Mouse (Mus musculus) 3T3-L1 (cell line): ENCODE data around the gene Pgbd5.

Source experiments
- DNase-seq: peaks from one replicate; pipeline ENCODE4 v3.0.0-alpha.2; 2015; ENCODE audit warnings: low read depth, low spot score

Pgbd5 gene

GRCm38 (mm10) chr8:124439558-124439957, at the start of gene Pgbd5:
Gene Pgbd5 (minus strand): TSS chr8:124439658.
- DNase-seq, result no peak

GRCm38 (mm10) chr8:124483356-124484115, 44.1 kb upstream of the Pgbd5 start:
- no peak for DNase-seq

GRCm38 (mm10) chr8:124482790-124483189, 43.3 kb upstream of the Pgbd5 start:
- DNase-seq, result no peak

GRCm38 (mm10) chr8:124480321-124480720, 40.9 kb upstream of the Pgbd5 start:
- DNase-seq, result no peak

- DNase-seq, result no peak
Observed at GRCm38 (mm10) chr8:124479251-124479650, 39.8 kb upstream of the Pgbd5 start.

- no peak for DNase-seq
Observed at GRCm38 (mm10) chr8:124476701-124477100, 37.2 kb upstream of the Pgbd5 start.

GRCm38 (mm10) chr8:124475690-124476089, 36.2 kb upstream of the Pgbd5 start:
- DNase-seq, result no peak

GRCm38 (mm10) chr8:124464641-124465040, 25.2 kb upstream of the Pgbd5 start:
- no peak for DNase-seq

- DNase-seq, result no peak
Observed at GRCm38 (mm10) chr8:124463111-124463510, 23.7 kb upstream of the Pgbd5 start.

- DNase-seq, result no peak
Observed at GRCm38 (mm10) chr8:124462192-124462591, 22.7 kb upstream of the Pgbd5 start.

- no peak for DNase-seq
Observed at GRCm38 (mm10) chr8:124461103-124461502, 21.6 kb upstream of the Pgbd5 start.

- DNase-seq, result no peak
Observed at GRCm38 (mm10) chr8:124460660-124461059, 21.2 kb upstream of the Pgbd5 start.

GRCm38 (mm10) chr8:124459627-124460026, 20.2 kb upstream of the Pgbd5 start:
- no peak for DNase-seq

- DNase-seq, result peak; percentile 65
Observed at GRCm38 (mm10) chr8:124455359-124455758, 15.9 kb upstream of the Pgbd5 start.

- peak; percentile 42 for DNase-seq
Observed at GRCm38 (mm10) chr8:124450192-124450895, 10.9 kb upstream of the Pgbd5 start.

- DNase-seq, result no peak
Observed at GRCm38 (mm10) chr8:124448962-124449670, 9.7 kb upstream of the Pgbd5 start.

- no peak for DNase-seq
Observed at GRCm38 (mm10) chr8:124436741-124437140, 2.7 kb downstream of the Pgbd5 start.

- DNase-seq, result no peak
Observed at GRCm38 (mm10) chr8:124435707-124436243, 3.7 kb downstream of the Pgbd5 start.

GRCm38 (mm10) chr8:124435170-124435569, 4.3 kb downstream of the Pgbd5 start:
- DNase-seq, result no peak

- DNase-seq, result peak; percentile 76
Observed at GRCm38 (mm10) chr8:124434126-124434790, 5.2 kb downstream of the Pgbd5 start.

GRCm38 (mm10) chr8:124433451-124434125, 5.9 kb downstream of the Pgbd5 start:
- no peak for DNase-seq
